Mouse (Mus musculus) G1E (cell line): Measurements from ENCODE around the gene Slc30a9.

Source experiments
- CTCF ChIP-seq: IDR thresholded peaks from 2 replicates; pipeline ENCODE4 v1.5.1; 2012; ENCODE audit warnings: low read depth, low read length, inconsistent platforms, mixed read lengths
- GATA1 ChIP-seq: IDR thresholded peaks from 2 replicates; pipeline ENCODE4 v1.6.1; 2012; ENCODE audit warnings: borderline replicate concordance, low read length, inconsistent platforms, mixed read lengths
- GATA2 ChIP-seq: IDR thresholded peaks from 2 replicates; pipeline ENCODE4 v1.6.1; 2012; ENCODE audit warnings: low read depth, low read length, inconsistent platforms, borderline replicate concordance
- TAL1 ChIP-seq: conservative IDR thresholded peaks from 2 replicates; pipeline ENCODE4 v1.6.1; 2012; ENCODE audit warnings: low read depth, low read length, inconsistent platforms, mixed read lengths

- TF ChIP-seq CTCF (no peak), GATA1 (no peak), GATA2 (no peak), TAL1 (no peak)
Measured at GRCm38 (mm10) chr5:67348949-67349348, 42.2 kb downstream of the Slc30a9 start.
